8 mouse cellular contexts compared by ENCODE assay signal in genomic region chr6:54253206-54253605, GRCm38 (mm10).
DNase-seq lines count a peak whose midpoint lies in the region; ATAC-seq and TF ChIP-seq lines count a peak whose summit lies in the region.

No protein-coding gene starts in this region.

- no peak overlapping the region for H3K4me3 ChIP-seq in gastrocnemius, adult 2 months
- no peak overlapping the region for H3K4me3 ChIP-seq in testis, adult 2 months (ENCODE audit: control insufficient read depth, low read depth, low read length)

- H3K4me1 ChIP-seq in testis, adult 2 months (ENCODE audit: control insufficient read depth, insufficient read depth, low read length), result no peaks in the 10 kb centered on the region

- no peak for ATAC-seq in inflammation-experienced regulatory T-cells, adult 6 months

- DNase-seq in gastrocnemius, adult 2 months, result peak; percentile 44
- DNase-seq in gastrocnemius, postnatal 25 days, result no peak
- no peak for DNase-seq in testis, postnatal 14 days (ENCODE audit: low spot score)
- DNase-seq in cerebellum, postnatal 14 days, result peak; percentile 53 to 67
- peak; percentile 41 for DNase-seq in lung, postnatal 36 days
- DNase-seq in adipocyte (ENCODE audit: low spot score), result no peak

- no peaks in the 10 kb centered on the region for H3K36me3 ChIP-seq in testis, adult 2 months (ENCODE audit: control insufficient read depth, insufficient read depth, low read length)

- no peak for TF ChIP-seq POLR2A in testis, adult 2 months (IDR thresholded peaks at IDR 0.05; ENCODE audit: control insufficient read depth, low read depth, low read length)

- H3K27me3 ChIP-seq in testis, adult 2 months (ENCODE audit: control insufficient read depth, insufficient read depth, low read length), result no peaks in the 10 kb centered on the region

- peak; percentile 68 for TF ChIP-seq CTCF in gastrocnemius, adult 2 months (IDR thresholded peaks at IDR 0.05)
- peak; percentile 72; the same call in 1 of the 2 replicates for TF ChIP-seq CTCF in testis, adult 2 months (IDR thresholded peaks at IDR 0.05; ENCODE audit: control insufficient read depth, insufficient read depth, insufficient replicate concordance, low read depth, low read length)

- H3K27ac ChIP-seq in gastrocnemius, adult 2 months, result peak overlapping the region; percentile 74
- H3K27ac ChIP-seq in testis, adult 2 months (ENCODE audit: control insufficient read depth, insufficient read depth, low read depth, low read length), result no peak overlapping the region

- intact Hi-C loops in gastrocnemius, adult 2 months (cut with DNase I), result loop anchor here (5.0 kb wide), 2 partner anchors 74 to 114 kb away; partner anchors contain the start of gene Prr15

Comparison
In these comparisons a context has a peak if more than half of its experiments do, and no peak if none do; other contexts are left out.
1. DNase-seq: peak in gastrocnemius, adult 2 months (single experiment), cerebellum, postnatal 14 days (2 of 2) and lung, postnatal 36 days (single experiment); none in gastrocnemius, postnatal 25 days (single experiment), testis, postnatal 14 days (single experiment) and adipocyte (single experiment).